Comparison of ENCODE assay signal across 1 mouse cellular context in the genomic region with DNA sequence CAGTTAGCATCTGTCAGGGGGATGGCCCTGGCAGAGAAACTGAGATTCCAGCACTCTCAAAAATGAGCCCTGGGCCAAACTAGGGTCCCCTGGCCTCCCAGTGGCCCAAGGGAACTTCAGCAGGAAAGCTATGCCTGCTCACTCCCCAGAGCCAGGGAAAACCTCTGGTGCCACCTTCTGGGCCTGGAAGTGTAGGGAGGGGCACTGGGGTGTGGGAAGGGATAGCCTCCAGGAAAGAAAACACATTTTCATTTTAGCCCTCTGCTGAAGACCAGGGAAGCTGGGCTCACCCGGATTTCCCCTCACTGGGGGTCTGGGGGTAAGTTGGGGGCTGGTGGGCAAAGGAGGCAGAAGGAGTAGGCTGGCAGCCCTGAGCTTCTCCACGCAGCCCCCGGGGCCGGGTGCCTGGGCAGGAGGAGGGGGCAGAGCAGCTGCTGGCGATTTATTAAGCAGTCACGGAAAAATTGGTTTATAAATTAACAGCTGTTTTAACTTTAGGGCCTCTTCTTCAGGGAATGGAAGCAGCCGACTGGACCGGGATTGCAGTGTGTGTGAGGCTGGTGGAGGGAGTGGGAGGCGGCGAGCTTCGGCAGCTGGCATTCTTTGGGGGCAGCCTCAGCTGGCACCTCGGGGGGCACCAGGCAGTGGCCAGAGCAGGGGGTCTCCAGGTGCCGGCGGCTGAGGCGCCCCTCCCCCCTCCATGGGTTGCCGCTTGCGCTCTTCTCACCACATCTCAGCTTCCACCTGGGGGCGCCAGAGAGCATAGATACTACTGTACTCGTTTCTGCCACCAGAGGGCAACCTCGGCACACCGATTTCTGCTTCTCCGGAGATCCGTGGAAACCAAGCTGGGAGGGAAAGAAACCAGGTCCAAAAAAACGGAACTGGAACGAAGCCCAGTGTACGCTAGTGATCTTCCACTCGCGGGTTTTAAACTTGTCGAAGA.
TF ChIP-seq lines count a peak whose summit lies in the region.

No protein-coding gene starts in this region.

TF ChIP-seq in CH12.LX, 34 proteins besides CTCF, POLR2A, EP300 and RAD21:
- TF ChIP-seq MYC (IDR thresholded peaks at IDR 0.05; ENCODE audit: low read depth, low read length) = peak; percentile 62; the same call in 1 of the 2 replicates
- peak; percentile 87 for TF ChIP-seq TCF12 (IDR thresholded peaks at IDR 0.05; ENCODE audit: low read depth, low read length)
- peak; percentile 56; the same call in 1 of the 2 replicates for TF ChIP-seq MAX (IDR thresholded peaks at IDR 0.05; ENCODE audit: low read length)
- TF ChIP-seq IRF4 (IDR thresholded peaks at IDR 0.05; ENCODE audit: low read depth, low read length) = peak; percentile 90
- peak; percentile 73 for TF ChIP-seq BHLHE40 (IDR thresholded peaks at IDR 0.05; ENCODE audit: low read depth, low read length)
- TF ChIP-seq PAX5 (IDR thresholded peaks at IDR 0.05; ENCODE audit: low read length) = no peak
- peak; percentile 60 for TF ChIP-seq NRF1 (IDR thresholded peaks at IDR 0.05; ENCODE audit: low read depth, low read length)
- TF ChIP-seq UBTF (IDR thresholded peaks at IDR 0.05; ENCODE audit: low read depth, low read length) = 0 out of 2 replicates have a peak, but pooled peaks have one; percentile 35
- peak; percentile 79 for TF ChIP-seq MEF2A (IDR thresholded peaks at IDR 0.05; ENCODE audit: borderline replicate concordance, low read depth, low read length)
- peak; percentile 75; the same call in 1 of the 2 replicates for TF ChIP-seq E2F4 (IDR thresholded peaks at IDR 0.05; ENCODE audit: insufficient replicate concordance, low read depth, low read length)
- TF ChIP-seq ZKSCAN1 (IDR thresholded peaks at IDR 0.05; ENCODE audit: borderline replicate concordance, low read depth, low read length) = no peak
- no peak for TF ChIP-seq TBP (conservative IDR thresholded peaks at IDR 0.05; ENCODE audit: low read depth, low read length)
- peak; percentile 76 for TF ChIP-seq ZC3H11A (IDR thresholded peaks at IDR 0.05; ENCODE audit: low read depth, low read length)
- TF ChIP-seq MAFK (IDR thresholded peaks at IDR 0.05; ENCODE audit: insufficient replicate concordance, low read length) = 0 out of 2 replicates have a peak, but pooled peaks have one; percentile 16
- no peak for TF ChIP-seq USF1 (IDR thresholded peaks at IDR 0.05; ENCODE audit: low read depth, low read length)
- TF ChIP-seq SIN3A (IDR thresholded peaks at IDR 0.05; ENCODE audit: low read length) = peak; percentile 67; the same call in 1 of the 2 replicates
- TF ChIP-seq ETS1 (conservative IDR thresholded peaks at IDR 0.05; ENCODE audit: low read depth, low read length) = 0 out of 2 replicates have a peak, but pooled peaks have one; percentile 21
- 0 out of 2 replicates have a peak, but pooled peaks have one; percentile 61 for TF ChIP-seq KAT2A (IDR thresholded peaks at IDR 0.05; ENCODE audit: insufficient replicate concordance, low read length)
- TF ChIP-seq POLR2AphosphoS2 (IDR thresholded peaks at IDR 0.05; ENCODE audit: low read depth, low read length) = no peak
- peak; percentile 74 for TF ChIP-seq ZNF384 (IDR thresholded peaks at IDR 0.05; ENCODE audit: low read depth, low read length)
- peak; percentile 59 for TF ChIP-seq HCFC1 (IDR thresholded peaks at IDR 0.05; ENCODE audit: low read depth, low read length)
- no peak for TF ChIP-seq CHD1 (IDR thresholded peaks at IDR 0.05; ENCODE audit: low read depth, low read length)
- no peak for TF ChIP-seq USF2 (conservative IDR thresholded peaks at IDR 0.05; ENCODE audit: low read depth, low read length)
- TF ChIP-seq CHD2 (IDR thresholded peaks at IDR 0.05; ENCODE audit: low read length) = peak; percentile 96
- TF ChIP-seq RCOR1 (conservative IDR thresholded peaks at IDR 0.05; ENCODE audit: low read depth, low read length) = peak; percentile 60; the same call in 1 of the 2 replicates
- TF ChIP-seq GABPA (IDR thresholded peaks at IDR 0.05; ENCODE audit: insufficient replicate concordance, low read depth, low read length) = no peak
- TF ChIP-seq ELF1 (IDR thresholded peaks at IDR 0.05; ENCODE audit: low read depth, low read length) = peak; percentile 66
- TF ChIP-seq MAZ (IDR thresholded peaks at IDR 0.05; ENCODE audit: low read depth, low read length) = peak; percentile 95
- TF ChIP-seq SMC3 (IDR thresholded peaks at IDR 0.05; ENCODE audit: low read depth, low read length) = peak; percentile 98
- no peak for TF ChIP-seq JUND (conservative IDR thresholded peaks at IDR 0.05; ENCODE audit: low read depth, low read length)
- no peak for TF ChIP-seq ZMIZ1 (IDR thresholded peaks at IDR 0.05; ENCODE audit: low read depth, low read length)
- peak; percentile 5; the same call in 1 of the 2 replicates for TF ChIP-seq JUN (IDR thresholded peaks at IDR 0.05; ENCODE audit: insufficient read depth, low read depth, low read length)
- TF ChIP-seq MXI1 (IDR thresholded peaks at IDR 0.05; ENCODE audit: low read depth, low read length) = peak; percentile 29; the same call in 1 of the 2 replicates
- TF ChIP-seq NELFE (IDR thresholded peaks at IDR 0.05; ENCODE audit: low read depth, low read length) = peak; percentile 97; the same call in 1 of the 2 replicates
